Mouse (Mus musculus): ENCODE data around the gene Tsga10. TPM values are rescaled to one million over a fixed set of nuclear protein-coding genes. Genes with fewer than 3 reads are reported as not detected.

Gene Tsga10
- polyA plus RNA-seq, 1 experiment = 0.35 TPM

DNA sequence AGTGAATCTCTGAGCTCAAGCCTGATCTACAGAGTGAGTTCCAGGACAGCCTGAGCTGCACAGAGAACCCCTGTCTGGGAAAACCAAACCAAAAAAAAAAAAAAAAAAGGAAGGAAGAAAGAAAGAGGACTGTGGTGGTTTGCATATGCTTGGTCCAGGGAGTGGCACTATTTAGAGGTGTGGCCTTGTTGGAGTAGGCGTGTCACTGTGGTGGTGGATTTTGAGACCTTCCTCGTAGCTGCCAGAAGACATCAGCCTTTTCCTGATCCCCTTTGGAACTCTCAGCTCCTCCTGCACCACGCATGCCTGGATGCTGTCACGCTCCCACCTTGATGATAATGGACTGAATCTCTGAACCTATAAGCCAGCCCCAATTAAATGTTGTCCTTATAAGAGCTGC lies 17.2 kb upstream of the Tsga10 start:
- TF ChIP-seq GATA1 (IDR thresholded peaks at IDR 0.05; ENCODE audit: borderline replicate concordance, low read length) (no peak), FLI1 (IDR thresholded peaks at IDR 0.05; ENCODE audit: low read length) (no peak)
- peaks cover 82% of the 10 kb centered on the region for H3K36me3 ChIP-seq (replicated peaks; ENCODE audit: low read length)
- H3K4me1 ChIP-seq = peaks cover 17% of the 10 kb centered on the region

DNA sequence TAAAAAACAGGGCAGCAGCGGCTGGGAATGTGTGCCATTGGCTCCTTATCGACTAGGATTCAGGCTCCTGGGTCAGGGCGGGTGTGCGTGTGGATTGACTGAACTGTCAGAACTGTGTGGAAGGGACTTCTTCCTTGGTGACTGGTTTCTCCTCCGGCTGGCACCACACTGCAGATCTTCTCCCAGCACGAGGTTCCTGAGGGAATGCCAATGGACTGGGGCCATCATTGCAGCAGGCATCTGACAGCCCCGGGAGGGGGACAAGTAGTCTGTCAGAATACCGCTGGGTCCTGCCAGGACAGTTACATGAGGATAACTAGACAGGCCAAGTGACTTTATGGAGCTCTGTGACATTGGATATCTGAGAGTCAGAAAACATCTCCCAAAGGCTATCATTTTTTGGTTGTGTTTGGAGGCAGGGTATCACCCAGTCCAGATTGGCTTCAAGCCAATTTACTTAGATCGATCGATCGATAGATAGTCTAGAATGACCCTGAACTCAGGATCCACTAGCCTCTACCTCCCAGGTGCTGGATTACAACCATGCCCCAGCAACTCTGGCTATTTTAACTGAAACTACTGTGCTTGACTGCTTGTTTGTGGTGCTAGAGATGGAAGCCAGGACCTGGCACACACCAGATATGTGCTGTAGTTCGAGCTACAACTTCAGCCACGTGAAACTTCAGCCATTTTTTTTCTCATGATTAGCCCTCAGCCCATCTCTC lies 11.7 kb upstream of the Tsga10 start:
- no peak for TF ChIP-seq GATA1 (IDR thresholded peaks at IDR 0.05; ENCODE audit: borderline replicate concordance, low read length)
- H3K9me3 ChIP-seq = peaks cover 8% of the 10 kb centered on the region
- no peaks in the 10 kb centered on the region for H3K27me3 ChIP-seq (replicated peaks)
- H3K36me3 ChIP-seq (replicated peaks; ENCODE audit: low read length) = peaks cover 86% of the 10 kb centered on the region
- H3K4me1 ChIP-seq = peaks cover 6% of the 10 kb centered on the region; the same call in 1 of the 2 replicates
- no peak overlapping the region for H3K4me3 ChIP-seq (replicated peaks)

More for the DNA sequence above, 17.2 kb upstream of the Tsga10 start:
- no peaks in the 10 kb centered on the region for H3K27me3 ChIP-seq (replicated peaks)
- H3K9me3 ChIP-seq = no peaks in the 10 kb centered on the region
- H3K4me3 ChIP-seq (replicated peaks) = no peak overlapping the region

DNA sequence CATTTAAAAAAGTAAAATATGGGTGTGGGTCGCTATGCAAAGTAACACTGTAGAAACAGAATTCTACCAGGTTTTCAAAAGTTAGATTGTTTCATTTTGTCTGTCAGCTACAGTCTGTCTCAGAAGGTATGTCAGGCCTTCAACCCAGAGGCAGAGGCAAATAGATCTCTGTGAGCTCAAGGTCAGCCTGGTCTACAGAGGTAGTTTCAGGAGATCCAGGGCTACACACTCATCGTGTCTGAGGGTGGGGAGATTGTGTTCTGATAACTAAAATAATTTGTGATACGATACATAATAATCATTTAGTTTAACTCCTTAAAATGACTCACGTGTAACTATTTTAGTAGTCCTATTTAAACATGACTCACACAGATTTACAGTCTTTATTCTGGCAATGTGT lies 6.9 kb upstream of the Tsga10 start:
- Histone ChIP-seq H3K27me3 (replicated peaks) (no peaks in the 10 kb centered on the region), H3K9me3 (peaks cover 8% of the 10 kb centered on the region), H3K4me3 (replicated peaks) (peak overlapping the region; percentile 56), H3K36me3 (replicated peaks; ENCODE audit: low read length) (peaks cover 40% of the 10 kb centered on the region), H3K4me1 (peaks cover 50% of the 10 kb centered on the region)
- TF ChIP-seq FLI1 (IDR thresholded peaks at IDR 0.05; ENCODE audit: low read length) (no peak), GATA1 (IDR thresholded peaks at IDR 0.05; ENCODE audit: borderline replicate concordance, low read length) (no peak)

DNA sequence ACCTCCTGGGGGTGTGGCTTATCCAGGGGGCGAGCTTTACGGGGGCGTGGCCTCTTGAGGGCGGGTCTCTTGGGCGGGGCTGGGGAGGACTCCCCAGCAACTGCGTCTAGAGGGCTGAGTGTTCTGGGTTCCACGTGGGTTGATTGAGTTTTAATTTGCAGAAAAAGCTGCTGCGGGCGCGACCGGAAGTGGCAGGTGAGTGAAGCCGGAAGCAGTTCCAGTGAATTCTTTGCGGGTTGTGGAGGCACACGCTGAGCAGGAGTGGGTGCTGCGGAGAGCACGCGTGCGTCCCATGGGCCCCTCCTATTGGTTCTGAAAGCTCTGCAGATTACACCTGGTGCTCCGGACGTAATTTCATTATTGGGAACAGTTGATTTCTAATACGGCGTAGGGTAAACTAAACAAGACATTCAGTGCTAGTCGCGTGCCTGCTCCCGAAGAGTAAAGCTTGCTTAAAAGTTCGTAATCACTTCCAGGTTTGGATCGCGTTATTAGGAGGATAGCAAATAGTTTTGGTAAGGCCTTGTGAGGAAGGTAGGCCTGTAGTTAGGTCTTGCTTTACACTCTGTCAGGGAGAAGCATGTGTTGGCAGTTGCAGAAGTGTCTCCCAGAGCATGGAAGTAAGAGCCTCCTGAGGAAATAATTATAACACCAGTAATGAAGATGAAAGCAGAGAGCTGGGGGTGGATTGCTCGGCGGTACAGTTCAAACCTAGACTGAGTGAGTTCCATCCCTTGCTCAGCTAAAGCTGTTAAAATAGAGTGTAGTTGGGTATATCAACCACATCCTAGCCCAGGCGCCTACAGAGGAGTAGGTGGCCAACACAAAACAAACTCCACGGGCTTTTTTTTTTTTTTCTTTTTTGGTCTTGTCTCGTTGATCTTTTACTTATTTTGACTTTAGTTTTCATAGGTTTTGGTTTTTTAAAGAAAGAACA lies 6.2 kb upstream of the Tsga10 start:
- TF ChIP-seq GATA1 (IDR thresholded peaks at IDR 0.05; ENCODE audit: borderline replicate concordance, low read length) (no peak), FLI1 (IDR thresholded peaks at IDR 0.05; ENCODE audit: low read length) (no peak)
- peaks cover 32% of the 10 kb centered on the region for H3K36me3 ChIP-seq (replicated peaks; ENCODE audit: low read length)
- H3K27me3 ChIP-seq (replicated peaks) = no peaks in the 10 kb centered on the region
- peaks cover 57% of the 10 kb centered on the region for H3K4me1 ChIP-seq
- peak overlapping the region; percentile 92 for H3K4me3 ChIP-seq (replicated peaks)
- peaks cover 8% of the 10 kb centered on the region for H3K9me3 ChIP-seq

DNA sequence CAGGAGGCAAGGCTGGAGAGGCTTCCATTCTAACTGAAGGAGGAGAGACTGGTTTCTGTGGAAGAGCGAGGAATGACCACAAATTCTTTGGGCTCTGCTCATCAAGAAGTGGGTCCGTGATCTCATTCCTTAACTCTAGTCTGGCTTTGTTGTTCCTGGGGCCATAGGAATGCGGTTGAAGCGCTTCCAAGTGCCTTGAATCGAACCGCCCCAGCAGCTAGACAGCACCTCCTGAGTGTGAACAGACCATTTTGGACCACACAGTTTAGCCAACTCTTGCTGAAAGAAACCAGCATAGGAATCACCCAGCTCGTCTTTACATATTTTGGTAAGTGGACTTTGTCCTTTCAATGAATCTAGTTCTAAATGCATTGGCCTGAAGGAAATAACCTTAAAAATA lies 5.5 kb upstream of the Tsga10 start, which contains the start of gene Lipt1:
Lipt1 (plus strand) TSS at position 35 of the 400 bp plus-strand sequence.
- H3K27me3 ChIP-seq (replicated peaks) = no peaks in the 10 kb centered on the region
- peaks cover 25% of the 10 kb centered on the region for H3K36me3 ChIP-seq (replicated peaks; ENCODE audit: low read length)
- peaks cover 57% of the 10 kb centered on the region for H3K4me1 ChIP-seq
- H3K4me3 ChIP-seq (replicated peaks) = peak within 1 kb of the TSS; percentile 92
- H3K9me3 ChIP-seq = peaks cover 8% of the 10 kb centered on the region
- TF ChIP-seq FLI1 (IDR thresholded peaks at IDR 0.05; ENCODE audit: low read length) (no peak), GATA1 (IDR thresholded peaks at IDR 0.05; ENCODE audit: borderline replicate concordance, low read length) (no peak)

DNA sequence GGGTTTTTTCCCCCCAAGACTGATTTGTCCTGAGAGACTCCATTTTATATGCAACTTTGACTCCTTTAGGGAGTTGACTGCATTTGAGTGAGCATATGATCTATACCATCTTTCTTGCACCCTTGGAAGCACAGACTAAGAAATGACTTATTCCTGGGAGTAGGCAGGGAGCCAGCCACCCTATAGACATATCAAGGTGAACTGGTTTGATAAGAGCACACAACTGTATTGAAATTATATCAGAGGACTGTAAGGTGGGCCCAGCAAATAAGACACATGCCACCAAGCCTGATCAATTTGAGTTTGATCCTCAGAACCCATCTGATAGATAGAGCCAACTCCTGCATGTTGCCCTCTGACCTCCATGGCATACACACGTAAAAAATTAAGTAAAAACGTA lies 3.1 kb upstream of the Tsga10 start:
- H3K9me3 ChIP-seq = no peaks in the 10 kb centered on the region
- H3K4me1 ChIP-seq = peaks cover 70% of the 10 kb centered on the region
- H3K36me3 ChIP-seq (replicated peaks; ENCODE audit: low read length) = peaks cover 5% of the 10 kb centered on the region
- H3K4me3 ChIP-seq (replicated peaks) = peak overlapping the region; percentile 89
- TF ChIP-seq FLI1 (IDR thresholded peaks at IDR 0.05; ENCODE audit: low read length) (no peak), GATA1 (IDR thresholded peaks at IDR 0.05; ENCODE audit: borderline replicate concordance, low read length) (no peak)
- no peaks in the 10 kb centered on the region for H3K27me3 ChIP-seq (replicated peaks)

DNA sequence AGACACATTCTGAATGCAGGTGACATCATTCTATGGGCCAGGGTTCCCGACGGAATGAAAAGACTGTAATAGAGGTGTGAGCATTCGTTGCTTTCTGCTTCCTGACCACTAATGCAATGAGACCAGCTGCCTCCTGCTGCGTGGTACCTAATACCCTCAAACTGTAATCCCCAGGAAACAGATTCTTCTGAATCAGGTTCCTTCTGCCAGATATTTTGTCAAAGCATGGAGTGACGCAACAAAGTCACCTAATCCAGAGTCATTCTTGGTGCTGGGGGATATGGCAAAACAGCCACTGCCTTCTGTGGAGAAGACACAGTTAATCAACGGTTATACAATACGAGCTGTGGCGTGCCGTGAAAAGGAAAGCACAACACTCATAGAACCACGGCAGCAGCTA lies 2.4 kb upstream of the Tsga10 start:
- peaks cover 72% of the 10 kb centered on the region for H3K4me1 ChIP-seq
- no peaks in the 10 kb centered on the region for H3K9me3 ChIP-seq
- no peaks in the 10 kb centered on the region for H3K27me3 ChIP-seq (replicated peaks)
- peak overlapping the region; percentile 89 for H3K4me3 ChIP-seq (replicated peaks)
- no peak; the same call in 2 of the 3 replicates for TF ChIP-seq GATA1 (IDR thresholded peaks at IDR 0.05; ENCODE audit: borderline replicate concordance, low read length)
- no peak for TF ChIP-seq FLI1 (IDR thresholded peaks at IDR 0.05; ENCODE audit: low read length)
- no peaks in the 10 kb centered on the region for H3K36me3 ChIP-seq (replicated peaks; ENCODE audit: low read length)

DNA sequence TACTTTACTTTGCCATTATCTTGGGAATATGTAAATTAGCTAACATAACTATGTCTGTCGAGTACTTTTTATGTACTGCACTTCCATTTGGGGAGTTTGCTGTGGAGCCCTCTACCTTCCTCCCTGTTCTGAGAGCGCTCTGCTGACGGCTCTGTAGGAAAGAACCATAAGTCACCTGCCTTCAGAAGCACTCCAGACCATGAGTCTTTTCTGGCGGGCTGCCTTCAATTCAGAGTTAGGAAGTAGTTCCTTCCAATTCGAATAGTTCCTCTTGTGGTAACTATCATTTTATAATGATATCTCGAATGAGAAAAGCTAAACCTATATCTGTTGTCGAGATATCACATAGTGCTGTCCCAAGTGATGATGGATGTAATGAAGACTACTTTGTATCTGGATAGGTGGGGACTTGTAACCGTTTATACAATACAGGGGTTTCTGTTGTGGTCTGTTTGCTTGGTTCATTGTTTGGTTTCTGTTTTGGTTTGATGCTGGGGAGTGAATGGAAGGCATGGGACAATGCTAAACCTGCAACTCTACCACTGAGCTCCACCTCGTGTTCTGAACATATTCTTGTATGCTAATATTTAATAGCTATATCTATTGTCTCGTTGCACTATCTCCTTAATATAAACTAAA lies 1.6 kb upstream of the Tsga10 start:
- no peaks in the 10 kb centered on the region for H3K27me3 ChIP-seq (replicated peaks)
- H3K4me3 ChIP-seq (replicated peaks) = peak overlapping the region; percentile 53
- TF ChIP-seq FLI1 (IDR thresholded peaks at IDR 0.05; ENCODE audit: low read length) (no peak), GATA1 (IDR thresholded peaks at IDR 0.05; ENCODE audit: borderline replicate concordance, low read length) (no peak)
- no peaks in the 10 kb centered on the region for H3K9me3 ChIP-seq
- H3K36me3 ChIP-seq (replicated peaks; ENCODE audit: low read length) = no peaks in the 10 kb centered on the region
- H3K4me1 ChIP-seq = peaks cover 70% of the 10 kb centered on the region

DNA sequence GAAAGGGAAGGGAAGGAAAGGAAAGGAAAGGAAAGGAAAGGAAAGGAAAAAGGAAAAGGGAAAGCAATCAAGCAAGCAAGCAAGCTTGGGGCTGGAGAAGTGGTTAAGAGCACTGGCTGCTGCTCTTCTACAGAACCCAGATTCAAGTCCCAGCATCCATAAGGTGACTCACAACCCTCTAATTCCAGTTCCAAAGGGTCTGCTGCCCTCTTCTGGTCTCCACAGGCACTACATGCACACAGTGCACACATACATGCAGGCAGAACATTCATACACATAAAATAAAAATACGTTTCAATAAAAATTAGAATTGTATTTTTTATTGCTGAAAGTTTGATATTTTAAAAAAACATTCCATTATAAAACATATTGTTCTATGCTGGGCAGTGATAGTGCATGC lies 827 bp upstream of the Tsga10 start:
- H3K27me3 ChIP-seq (replicated peaks) = no peaks in the 10 kb centered on the region
- TF ChIP-seq FLI1 (IDR thresholded peaks at IDR 0.05; ENCODE audit: low read length) = no peak
- no peak for TF ChIP-seq GATA1 (IDR thresholded peaks at IDR 0.05; ENCODE audit: borderline replicate concordance, low read length)
- H3K4me1 ChIP-seq = peaks cover 62% of the 10 kb centered on the region
- no peaks in the 10 kb centered on the region for H3K36me3 ChIP-seq (replicated peaks; ENCODE audit: low read length)
- no peak overlapping the region for H3K4me3 ChIP-seq (replicated peaks)
- no peaks in the 10 kb centered on the region for H3K9me3 ChIP-seq

Measured in megakaryocyte, embryonic 14.5 days (primary cell).